Mouse (Mus musculus): ENCODE data around the gene Srsf9. TPM values are rescaled to one million over a fixed set of nuclear protein-coding genes. Genes with fewer than 3 reads are reported as not detected.
A peak's percentile ranks its signal among the peaks of the same experiment; 100 is the strongest.

Gene Srsf9
- polyA plus RNA-seq, 2 experiments, result 46.2 to 81.6 TPM

DNA sequence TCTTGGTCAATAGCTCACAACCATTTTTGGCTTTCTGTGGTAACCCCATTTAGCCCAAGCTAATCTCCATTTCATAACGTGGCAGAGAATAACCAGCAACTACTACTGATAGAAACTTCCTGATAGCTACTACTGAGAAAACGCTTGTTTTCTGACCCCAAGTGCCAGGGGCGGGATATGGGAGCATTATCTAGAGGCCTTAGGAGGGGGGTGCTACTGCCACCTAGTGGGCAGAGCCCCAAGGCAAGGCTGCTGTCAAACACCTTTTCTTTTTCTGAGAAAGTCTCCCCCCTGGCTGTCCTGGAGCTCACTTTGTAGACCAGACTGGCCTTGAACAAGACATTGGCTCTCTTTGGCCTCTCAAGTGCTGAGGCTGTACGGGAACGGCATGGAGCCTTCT is 20.6 kb downstream of the Srsf9 start:
- WGBS (ENCODE audit: insufficient replicate concordance), result 0% methylated on average over 5 of the region's 5 CpGs
- Histone ChIP-seq H3K27ac (peak overlapping the region; percentile 61), H3K4me2 (ENCODE audit: low read depth) (peak overlapping the region; percentile 79), H3K9me3 (ENCODE audit: control insufficient read depth, low read length) (no peaks in the 10 kb centered on the region), H3K9ac (replicated peaks) (peak overlapping the region; percentile 70), H3K27me3 (ENCODE audit: control insufficient read depth, insufficient read depth, low read length) (no peaks in the 10 kb centered on the region), H3K4me3 (ENCODE audit: insufficient read depth in 1 of 2, low read depth in 2 of 2, low read length in 2 of 2) (peak overlapping the region; percentile 73 to 82), H3K4me1 (replicated peaks; ENCODE audit: control insufficient read depth in 2 of 2, insufficient read depth in 2 of 2, low read length in 1 of 2) (peaks cover 5 to 13% of the 10 kb centered on the region in 2 experiments), H3K36me3 (replicated peaks; ENCODE audit: control insufficient read depth, insufficient read depth, low read depth) (peaks cover 39% of the 10 kb centered on the region)
- ATAC-seq (ENCODE audit: insufficient read depth) (peak; percentile 60), DNase-seq (ENCODE audit: low read depth in 3 of 3, low spot score in 3 of 3) (peak; percentile 81 to 85 (median 85))
- TF ChIP-seq EP300 (IDR thresholded peaks at IDR 0.05; ENCODE audit: low read depth) (no peak), CTCF (IDR thresholded peaks at IDR 0.05; ENCODE audit: low read depth) (peak; percentile 97)

DNA sequence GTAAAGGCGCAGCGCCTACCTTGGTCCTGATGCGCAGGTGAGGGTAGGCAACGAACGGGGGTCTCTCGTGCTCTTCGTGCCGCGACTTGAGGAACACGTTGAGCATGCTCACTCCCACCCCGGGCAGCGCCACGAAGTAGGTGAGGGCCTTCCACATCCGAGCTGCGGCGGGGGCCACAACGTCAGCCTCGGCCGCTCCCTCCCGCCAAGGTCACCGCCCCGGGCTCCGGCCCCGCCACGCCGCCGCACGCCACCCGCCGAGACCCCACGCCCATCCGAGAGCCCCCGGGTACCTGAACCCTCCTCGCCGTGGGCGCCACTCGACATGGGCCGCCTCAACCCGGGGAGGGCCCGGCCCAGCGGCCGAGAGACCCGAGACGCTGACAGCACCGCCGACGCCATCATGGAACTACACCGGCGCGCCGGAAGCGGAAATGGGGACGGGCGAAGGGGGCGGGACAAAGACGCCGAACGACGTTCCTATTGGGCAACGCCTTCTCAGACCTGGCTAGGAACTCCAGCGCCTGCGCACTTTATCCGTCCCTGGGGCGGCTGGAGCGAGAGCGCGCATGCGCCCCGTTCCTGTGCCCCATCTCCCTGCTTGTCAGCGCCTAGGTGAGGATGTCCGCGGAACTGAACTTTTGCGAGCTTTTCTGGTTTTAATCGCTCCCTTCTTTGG is 21.7 kb downstream of the Srsf9 start, which contains the start of gene Cox6a1:
Cox6a1 (minus strand) TSS at position 436 of the 679 bp plus-strand sequence.
- ATAC-seq (ENCODE audit: insufficient read depth), result peak; percentile 88
- Histone ChIP-seq H3K4me3 (ENCODE audit: insufficient read depth in 1 of 2, low read depth in 2 of 2, low read length in 2 of 2) (peak within 1 kb of the TSS; percentile 82 to 94), H3K4me1 (replicated peaks; ENCODE audit: control insufficient read depth in 2 of 2, insufficient read depth in 2 of 2, low read length in 1 of 2) (peaks cover 5 to 11% of the 10 kb centered on the region in 2 experiments), H3K27ac (peak within 1 kb of the TSS; percentile 47), H3K9me3 (ENCODE audit: control insufficient read depth, low read length) (no peaks in the 10 kb centered on the region), H3K27me3 (ENCODE audit: control insufficient read depth, insufficient read depth, low read length) (no peaks in the 10 kb centered on the region), H3K9ac (replicated peaks) (peak within 1 kb of the TSS; percentile 80), H3K4me2 (ENCODE audit: low read depth) (peak within 1 kb of the TSS; percentile 86), H3K36me3 (replicated peaks; ENCODE audit: control insufficient read depth, insufficient read depth, low read depth) (peaks cover 28% of the 10 kb centered on the region)
- peak; percentile 95 to 97 (median 96) for DNase-seq (ENCODE audit: low read depth in 3 of 3, low spot score in 3 of 3)
- WGBS (ENCODE audit: insufficient replicate concordance), result under 1% methylated on average over 71 of the region's 74 CpGs
- TF ChIP-seq CTCF (IDR thresholded peaks at IDR 0.05; ENCODE audit: low read depth) (peak; percentile 56), EP300 (IDR thresholded peaks at IDR 0.05; ENCODE audit: low read depth) (no peak)

DNA sequence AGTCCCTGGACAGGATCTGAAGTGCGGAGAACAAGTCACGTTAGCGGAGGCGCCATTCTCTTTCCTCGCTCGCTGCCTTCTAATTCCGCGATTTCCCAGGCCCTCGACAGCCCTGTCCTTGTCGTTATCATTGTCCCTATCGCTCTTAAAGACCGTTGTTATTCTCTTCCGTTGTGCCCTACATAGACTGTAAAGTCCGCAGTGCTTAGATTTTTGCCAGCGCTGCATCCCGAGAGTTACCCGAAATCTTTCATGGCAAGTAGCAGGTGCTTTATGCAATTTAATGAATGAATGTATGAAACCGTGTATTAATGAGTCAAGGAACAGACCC is 22.2 kb downstream of the Srsf9 start:
- Histone ChIP-seq H3K27me3 (ENCODE audit: control insufficient read depth, insufficient read depth, low read length) (no peaks in the 10 kb centered on the region), H3K4me2 (ENCODE audit: low read depth) (peak overlapping the region; percentile 86), H3K36me3 (replicated peaks; ENCODE audit: control insufficient read depth, insufficient read depth, low read depth) (peaks cover 23% of the 10 kb centered on the region), H3K4me3 (ENCODE audit: insufficient read depth in 1 of 2, low read depth in 2 of 2, low read length in 2 of 2) (peak overlapping the region; percentile 82 to 94), H3K27ac (peak overlapping the region; percentile 41), H3K9ac (replicated peaks) (peak overlapping the region; percentile 80), H3K4me1 (replicated peaks; ENCODE audit: control insufficient read depth in 2 of 2, insufficient read depth in 2 of 2, low read length in 1 of 2) (peaks cover 5 to 11% of the 10 kb centered on the region in 2 experiments), H3K9me3 (ENCODE audit: control insufficient read depth, low read length) (no peaks in the 10 kb centered on the region)
- peak; percentile 59 for ATAC-seq (ENCODE audit: insufficient read depth)
- DNase-seq (ENCODE audit: low read depth in 3 of 3, low spot score in 3 of 3), result no peak
- TF ChIP-seq EP300 (IDR thresholded peaks at IDR 0.05; ENCODE audit: low read depth) (no peak), CTCF (IDR thresholded peaks at IDR 0.05; ENCODE audit: low read depth) (no peak)
- WGBS (ENCODE audit: insufficient replicate concordance), result under 1% methylated on average over 18 of the region's 18 CpGs

DNA sequence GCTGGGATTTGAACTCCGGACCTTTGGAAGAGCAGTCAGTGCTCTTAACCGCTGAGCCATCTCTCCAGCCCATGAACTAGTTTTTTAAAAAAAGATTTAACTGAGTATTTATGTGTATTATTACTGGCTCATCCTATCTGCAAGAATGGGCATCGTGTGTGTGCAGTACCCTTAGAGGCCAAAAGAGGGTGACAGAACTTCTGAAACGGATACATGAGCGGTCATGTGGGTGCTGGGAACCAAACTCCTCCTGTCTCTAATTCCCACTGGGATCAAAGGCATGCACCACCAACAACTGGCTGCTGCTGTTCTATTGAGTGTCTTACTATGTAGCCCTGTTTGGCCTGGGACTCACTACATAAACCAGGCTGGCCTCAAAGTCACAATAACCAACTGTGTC is 24.4 kb downstream of the Srsf9 start:
- WGBS (ENCODE audit: insufficient replicate concordance), result 67% methylated on average over 5 of the region's 5 CpGs
- no peaks in the 10 kb centered on the region for H3K27me3 ChIP-seq (ENCODE audit: control insufficient read depth, insufficient read depth, low read length)
- no peak for TF ChIP-seq EP300 (IDR thresholded peaks at IDR 0.05; ENCODE audit: low read depth)
- peak; percentile 29 for TF ChIP-seq CTCF (IDR thresholded peaks at IDR 0.05; ENCODE audit: low read depth)
- peaks cover 6% of the 10 kb centered on the region for H3K36me3 ChIP-seq (replicated peaks; ENCODE audit: control insufficient read depth, insufficient read depth, low read depth)
- no peaks in the 10 kb centered on the region for H3K9me3 ChIP-seq (ENCODE audit: control insufficient read depth, low read length)
- no peak overlapping the region for H3K27ac ChIP-seq
- no peak for ATAC-seq (ENCODE audit: insufficient read depth)
- H3K4me3 ChIP-seq (ENCODE audit: insufficient read depth in 1 of 2, low read depth in 2 of 2, low read length in 2 of 2), result no peak overlapping the region
- no peak overlapping the region for H3K9ac ChIP-seq (replicated peaks)
- peaks cover 5 to 11% of the 10 kb centered on the region in 2 experiments for H3K4me1 ChIP-seq (replicated peaks; ENCODE audit: control insufficient read depth in 2 of 2, insufficient read depth in 2 of 2, low read length in 1 of 2)
- no peak overlapping the region for H3K4me2 ChIP-seq (ENCODE audit: low read depth)
- DNase-seq (ENCODE audit: low read depth in 3 of 3, low spot score in 3 of 3), result no peak

DNA sequence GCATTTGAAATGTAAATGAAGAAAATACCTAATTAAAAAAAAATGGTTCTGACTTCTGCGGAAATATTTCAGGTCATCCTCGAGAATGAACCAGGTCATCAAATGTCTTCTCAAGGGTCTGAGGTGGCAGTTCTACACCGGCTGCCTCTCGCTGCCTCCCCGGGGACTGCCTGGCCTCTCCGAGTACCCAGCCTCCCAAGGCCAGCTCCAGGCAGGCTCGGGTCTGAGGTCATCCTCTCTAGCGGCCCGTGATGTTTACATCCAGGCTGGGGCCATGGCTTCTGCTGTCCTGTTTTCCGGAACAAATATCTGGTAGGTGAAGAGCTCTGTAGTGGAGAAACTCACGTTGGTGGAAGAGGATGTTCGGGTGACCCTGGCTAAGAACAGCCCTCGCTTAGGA is 28.1 kb downstream of the Srsf9 start:
- Histone ChIP-seq H3K4me2 (ENCODE audit: low read depth) (no peak overlapping the region), H3K27me3 (ENCODE audit: control insufficient read depth, insufficient read depth, low read length) (no peaks in the 10 kb centered on the region), H3K4me1 (replicated peaks; ENCODE audit: control insufficient read depth in 2 of 2, insufficient read depth in 2 of 2, low read length in 1 of 2) (no peaks in the 10 kb centered on the region), H3K9ac (replicated peaks) (no peak overlapping the region), H3K36me3 (replicated peaks; ENCODE audit: control insufficient read depth, insufficient read depth, low read depth) (no peaks in the 10 kb centered on the region), H3K4me3 (ENCODE audit: insufficient read depth in 1 of 2, low read depth in 2 of 2, low read length in 2 of 2) (no peak overlapping the region), H3K9me3 (ENCODE audit: control insufficient read depth, low read length) (no peaks in the 10 kb centered on the region), H3K27ac (no peak overlapping the region)
- ATAC-seq (ENCODE audit: insufficient read depth), result no peak
- TF ChIP-seq EP300 (IDR thresholded peaks at IDR 0.05; ENCODE audit: low read depth), result no peak
- TF ChIP-seq CTCF (IDR thresholded peaks at IDR 0.05; ENCODE audit: low read depth), result no peak
- WGBS (ENCODE audit: insufficient replicate concordance), result 46% methylated on average over 13 of the region's 13 CpGs
- no peak for DNase-seq (ENCODE audit: low read depth in 3 of 3, low spot score in 3 of 3)
